Mouse (Mus musculus): ENCODE measurements around the gene Gm11213. TPM values are rescaled to one million over a fixed set of nuclear protein-coding genes. Genes with fewer than 3 reads are reported as not detected.

The Gm11213 gene
- polyA plus RNA-seq, 1 experiment from 2014 or later: not detected

DNA sequence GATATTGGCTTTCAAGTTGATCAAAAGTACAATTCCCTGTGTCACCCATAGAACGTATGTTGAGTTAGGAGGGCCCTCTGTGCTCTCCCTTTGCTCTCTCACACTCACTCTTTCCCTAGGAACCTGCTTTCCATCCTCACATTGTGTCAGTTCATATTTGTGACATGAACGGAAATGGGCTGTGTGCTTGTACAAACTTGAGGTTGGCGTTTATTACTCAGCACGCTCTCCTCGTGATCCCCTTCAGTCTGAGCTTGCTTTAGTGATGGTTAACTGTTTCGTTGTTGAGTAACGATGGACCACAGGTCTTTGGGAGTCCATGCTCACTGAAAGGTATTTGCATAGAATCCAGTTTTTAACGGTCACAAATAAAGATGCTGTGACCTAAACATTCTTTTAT is 22.1 kb upstream of the Gm11213 start:
- Histone ChIP-seq H3K36me3 (replicated peaks; ENCODE audit: insufficient read depth, low read length) (no peaks in the 10 kb centered on the region), H3K4me3 (ENCODE audit: low read depth, low read length) (no peak overlapping the region), H3K9ac (replicated peaks) (no peak overlapping the region), H3K4me2 (ENCODE audit: low read depth, low read length) (no peak overlapping the region), H3K27ac (ENCODE audit: low read depth) (no peak overlapping the region), H3K4me1 (ENCODE audit: insufficient read depth) (no peaks in the 10 kb centered on the region), H3K9me3 (ENCODE audit: low read length) (no peaks in the 10 kb centered on the region), H3K27me3 (ENCODE audit: insufficient read depth, low read length) (no peaks in the 10 kb centered on the region)
- DNase-seq (no peak), ATAC-seq (no peak)
- TF ChIP-seq CTCF (IDR thresholded peaks at IDR 0.05; ENCODE audit: low read depth): no peak
- no peak for TF ChIP-seq EP300 (IDR thresholded peaks at IDR 0.05; ENCODE audit: low read depth)
- 74% methylated on average over 8 of the region's 8 CpGs for WGBS (ENCODE audit: insufficient replicate concordance)

DNA sequence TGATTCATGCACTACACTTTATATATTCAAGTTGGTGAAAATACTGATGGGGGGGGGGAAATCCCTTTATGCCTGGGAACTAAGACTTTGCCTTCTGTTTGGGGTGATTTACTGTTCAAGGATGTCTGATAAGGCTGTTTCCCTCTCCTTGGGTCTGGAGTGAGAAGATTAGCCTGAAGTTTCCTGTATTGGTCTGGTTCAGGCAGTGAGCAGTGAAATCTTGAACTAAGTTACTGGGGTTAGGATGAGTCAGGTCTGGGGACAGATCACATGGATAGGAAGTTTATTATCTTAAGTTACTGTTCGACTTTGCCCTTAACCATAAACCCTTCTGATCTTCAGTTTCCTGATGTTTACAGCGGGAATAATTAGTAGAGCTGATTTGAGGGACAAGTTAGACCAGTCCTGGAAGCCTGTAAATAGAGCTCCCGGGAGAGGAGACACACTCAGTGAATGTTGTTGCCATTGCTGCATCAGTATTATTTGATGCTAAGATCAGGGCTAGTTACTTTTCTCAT is 20.6 kb upstream of the Gm11213 start:
- H3K4me3 ChIP-seq (ENCODE audit: low read depth, low read length): no peak overlapping the region
- H3K4me1 ChIP-seq (ENCODE audit: insufficient read depth): no peaks in the 10 kb centered on the region
- WGBS (ENCODE audit: insufficient replicate concordance): 26% methylated on average over 3 of the region's 3 CpGs
- H3K27me3 ChIP-seq (ENCODE audit: insufficient read depth, low read length): no peaks in the 10 kb centered on the region
- H3K27ac ChIP-seq (ENCODE audit: low read depth): no peak overlapping the region
- no peak overlapping the region for H3K4me2 ChIP-seq (ENCODE audit: low read depth, low read length)
- DNase-seq (no peak), ATAC-seq (no peak)
- H3K9me3 ChIP-seq (ENCODE audit: low read length): no peaks in the 10 kb centered on the region
- TF ChIP-seq CTCF (IDR thresholded peaks at IDR 0.05; ENCODE audit: low read depth): no peak
- TF ChIP-seq EP300 (IDR thresholded peaks at IDR 0.05; ENCODE audit: low read depth): no peak
- no peak overlapping the region for H3K9ac ChIP-seq (replicated peaks)
- no peaks in the 10 kb centered on the region for H3K36me3 ChIP-seq (replicated peaks; ENCODE audit: insufficient read depth, low read length)

DNA sequence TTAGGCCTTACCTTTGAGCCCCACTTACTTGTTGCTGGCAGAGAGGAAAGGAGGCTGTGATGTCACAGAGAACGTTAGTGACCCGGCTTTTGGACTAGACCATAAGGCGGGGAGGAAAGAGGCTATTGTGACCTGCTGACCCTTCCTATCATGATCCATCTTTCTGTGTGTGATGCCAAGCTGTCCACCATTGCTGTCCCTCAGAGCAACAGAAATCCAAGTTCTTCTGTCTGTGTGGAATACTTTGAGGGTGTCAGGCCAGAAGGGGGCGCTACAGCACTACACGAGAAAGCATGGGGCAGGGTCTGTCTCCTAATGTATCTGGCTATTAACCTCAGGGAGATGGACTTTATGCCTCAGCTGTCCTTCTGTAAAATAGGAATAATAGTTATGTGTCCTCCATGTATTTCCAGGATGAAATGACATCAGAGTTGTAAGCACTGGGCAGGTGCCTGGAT is 17.3 kb upstream of the Gm11213 start, which contains the start of gene Tex48:
Gene Tex48 (minus strand): TSS at position 51 of the 458 bp plus-strand sequence.
- no peak within 1 kb of the TSS for H3K9ac ChIP-seq (replicated peaks)
- no peaks in the 10 kb centered on the region for H3K27me3 ChIP-seq (ENCODE audit: insufficient read depth, low read length)
- H3K9me3 ChIP-seq (ENCODE audit: low read length): no peaks in the 10 kb centered on the region
- ATAC-seq (no peak), DNase-seq (peak; percentile 52)
- no peaks in the 10 kb centered on the region for H3K36me3 ChIP-seq (replicated peaks; ENCODE audit: insufficient read depth, low read length)
- no peak within 1 kb of the TSS for H3K27ac ChIP-seq (ENCODE audit: low read depth)
- TF ChIP-seq EP300 (IDR thresholded peaks at IDR 0.05; ENCODE audit: low read depth) (no peak), CTCF (IDR thresholded peaks at IDR 0.05; ENCODE audit: low read depth) (peak; percentile 64)
- no peak within 1 kb of the TSS for H3K4me3 ChIP-seq (ENCODE audit: low read depth, low read length)
- no peaks in the 10 kb centered on the region for H3K4me1 ChIP-seq (ENCODE audit: insufficient read depth)
- no peak within 1 kb of the TSS for H3K4me2 ChIP-seq (ENCODE audit: low read depth, low read length)
- 48% methylated on average over 5 of the region's 5 CpGs for WGBS (ENCODE audit: insufficient replicate concordance)

DNA sequence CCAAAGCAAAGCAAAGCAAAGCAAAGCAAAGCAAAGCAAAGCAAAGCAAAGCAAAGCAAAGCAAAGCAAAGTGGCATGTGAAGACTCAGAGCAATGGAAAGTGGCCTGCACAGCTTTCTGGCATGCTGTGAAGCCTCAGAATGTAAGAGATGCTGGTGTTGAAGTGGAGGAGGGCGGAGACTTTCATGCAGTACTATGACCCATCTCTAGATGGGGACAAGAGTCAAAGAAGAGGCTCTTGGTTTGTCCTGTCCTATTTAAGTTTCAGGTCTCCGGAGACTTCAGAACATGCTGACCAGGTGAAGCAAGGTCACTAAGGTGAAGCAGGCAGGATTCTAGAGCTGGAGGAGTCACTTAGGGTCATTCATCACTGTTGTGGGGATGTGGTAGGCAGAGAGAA is 16.8 kb upstream of the Gm11213 start:
- DNase-seq (no peak), ATAC-seq (no peak)
- no peak overlapping the region for H3K27ac ChIP-seq (ENCODE audit: low read depth)
- no peak overlapping the region for H3K9ac ChIP-seq (replicated peaks)
- H3K36me3 ChIP-seq (replicated peaks; ENCODE audit: insufficient read depth, low read length): no peaks in the 10 kb centered on the region
- WGBS (ENCODE audit: insufficient replicate concordance): 67% methylated on average over 2 of the region's 2 CpGs
- H3K9me3 ChIP-seq (ENCODE audit: low read length): no peaks in the 10 kb centered on the region
- TF ChIP-seq CTCF (IDR thresholded peaks at IDR 0.05; ENCODE audit: low read depth): no peak
- TF ChIP-seq EP300 (IDR thresholded peaks at IDR 0.05; ENCODE audit: low read depth): no peak
- no peak overlapping the region for H3K4me3 ChIP-seq (ENCODE audit: low read depth, low read length)
- no peak overlapping the region for H3K4me2 ChIP-seq (ENCODE audit: low read depth, low read length)
- no peaks in the 10 kb centered on the region for H3K27me3 ChIP-seq (ENCODE audit: insufficient read depth, low read length)
- H3K4me1 ChIP-seq (ENCODE audit: insufficient read depth): no peaks in the 10 kb centered on the region

DNA sequence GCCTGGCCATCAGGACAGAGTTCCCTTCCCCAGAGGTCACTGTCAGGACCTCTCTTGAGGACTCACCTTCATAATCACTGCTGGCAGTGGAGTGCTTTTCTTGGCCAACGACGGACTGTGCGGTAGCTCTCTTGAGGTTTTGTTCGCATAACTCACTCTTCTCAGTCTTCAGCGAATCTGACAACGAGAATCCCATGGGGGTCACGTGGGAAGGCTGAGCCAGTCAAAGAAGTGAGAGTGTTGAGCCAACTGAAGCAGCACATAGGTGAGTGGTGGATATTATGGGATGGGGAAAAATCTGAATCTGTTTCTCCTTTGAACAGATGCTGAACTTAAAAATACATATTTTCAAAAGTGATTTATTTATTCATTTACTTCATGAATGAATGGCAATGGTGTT is 3.3 kb upstream of the Gm11213 start:
- no peak for DNase-seq
- no peaks in the 10 kb centered on the region for H3K9me3 ChIP-seq (ENCODE audit: low read length)
- H3K27ac ChIP-seq (ENCODE audit: low read depth): no peak overlapping the region
- H3K4me3 ChIP-seq (ENCODE audit: low read depth, low read length): no peak overlapping the region
- TF ChIP-seq CTCF (IDR thresholded peaks at IDR 0.05; ENCODE audit: low read depth): no peak
- TF ChIP-seq EP300 (IDR thresholded peaks at IDR 0.05; ENCODE audit: low read depth): no peak
- ATAC-seq: no peak
- H3K9ac ChIP-seq (replicated peaks): no peak overlapping the region
- H3K27me3 ChIP-seq (ENCODE audit: insufficient read depth, low read length): peaks cover 3% of the 10 kb centered on the region; the same call in 1 of the 2 replicates
- H3K4me2 ChIP-seq (ENCODE audit: low read depth, low read length): no peak overlapping the region
- WGBS (ENCODE audit: insufficient replicate concordance): 75% methylated on average over 7 of the region's 7 CpGs
- H3K4me1 ChIP-seq (ENCODE audit: insufficient read depth): no peaks in the 10 kb centered on the region
- H3K36me3 ChIP-seq (replicated peaks; ENCODE audit: insufficient read depth, low read length): no peaks in the 10 kb centered on the region

DNA sequence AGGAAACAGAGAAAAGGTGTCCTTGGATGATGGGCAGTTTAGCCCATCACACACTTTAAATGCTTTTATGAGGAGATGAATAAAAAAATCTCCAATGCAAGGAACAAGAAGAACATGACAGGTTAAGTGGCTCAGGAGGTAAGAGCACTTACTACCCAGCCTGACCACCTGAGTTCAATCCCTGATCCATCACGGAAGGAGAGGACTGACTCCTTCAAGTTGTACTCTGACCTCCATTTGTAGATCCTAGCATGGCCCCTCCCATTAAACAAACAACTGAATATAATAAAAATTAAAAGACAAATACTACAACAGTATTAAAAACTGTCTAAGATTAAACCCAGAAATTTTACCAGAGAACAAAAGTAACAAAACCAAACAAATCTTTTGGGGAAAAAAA is 907 bp upstream of the Gm11213 start:
- H3K36me3 ChIP-seq (replicated peaks; ENCODE audit: insufficient read depth, low read length): no peaks in the 10 kb centered on the region
- no peak overlapping the region for H3K4me2 ChIP-seq (ENCODE audit: low read depth, low read length)
- ATAC-seq: no peak
- WGBS (ENCODE audit: insufficient replicate concordance): 68% methylated on average over 1 of the region's 1 CpGs
- no peak overlapping the region for H3K27ac ChIP-seq (ENCODE audit: low read depth)
- H3K9ac ChIP-seq (replicated peaks): no peak overlapping the region
- no peaks in the 10 kb centered on the region for H3K4me1 ChIP-seq (ENCODE audit: insufficient read depth)
- H3K9me3 ChIP-seq (ENCODE audit: low read length): no peaks in the 10 kb centered on the region
- DNase-seq: no peak
- no peak overlapping the region for H3K4me3 ChIP-seq (ENCODE audit: low read depth, low read length)
- H3K27me3 ChIP-seq (ENCODE audit: insufficient read depth, low read length): peaks cover 3% of the 10 kb centered on the region; the same call in 1 of the 2 replicates
- TF ChIP-seq CTCF (IDR thresholded peaks at IDR 0.05; ENCODE audit: low read depth) (no peak), EP300 (IDR thresholded peaks at IDR 0.05; ENCODE audit: low read depth) (no peak)
